Mouse (Mus musculus): ENCODE measurements around the gene Ahdc1. TPM values are rescaled to one million over a fixed set of nuclear protein-coding genes. Genes with fewer than 3 reads are reported as not detected.
A peak's percentile ranks its signal among the peaks of the same experiment; 100 is the strongest.

The Ahdc1 gene
- 4.9 and 5.3 TPM in 2 replicates for polyA plus RNA-seq (2014; fragmentation: Nextera tagmentation; extraction: Ambion mirVana)

- ATAC-seq (ENCODE audit: low FRiP score), result peak; percentile 85
- peak; percentile 100 for DNase-seq (ENCODE audit: low spot score, missing footprints)
- peaks cover 41% of the 10 kb centered on the region for H3K4me1 ChIP-seq (ENCODE audit: control insufficient read depth, insufficient read depth, low read length)
- H3K27me3 ChIP-seq (ENCODE audit: control insufficient read depth, insufficient read depth, low read length), result peaks cover 20% of the 10 kb centered on the region
- WGBS, result under 1% methylated on average over 59 of the region's 66 CpGs
- peak within 1 kb of the TSS; percentile 80 for H3K4me2 ChIP-seq
- peak within 1 kb of the TSS; percentile 76 for H3K4me3 ChIP-seq (ENCODE audit: low read depth, low read length)
- H3K27ac ChIP-seq (ENCODE audit: low read depth, low read length), result peak within 1 kb of the TSS; percentile 81
- no peaks in the 10 kb centered on the region for H3K9me3 ChIP-seq (ENCODE audit: control insufficient read depth, low read length)
- H3K36me3 ChIP-seq (ENCODE audit: control insufficient read depth, insufficient read depth, low read length), result no peaks in the 10 kb centered on the region
- H3K9ac ChIP-seq (ENCODE audit: low read length), result peak within 1 kb of the TSS; percentile 93
Measured at GRCm38 (mm10) chr4:133011028-133011820, at the start of gene Ahdc1. TSS of gene Ahdc1 (plus strand) at chr4:133011260.

DNA sequence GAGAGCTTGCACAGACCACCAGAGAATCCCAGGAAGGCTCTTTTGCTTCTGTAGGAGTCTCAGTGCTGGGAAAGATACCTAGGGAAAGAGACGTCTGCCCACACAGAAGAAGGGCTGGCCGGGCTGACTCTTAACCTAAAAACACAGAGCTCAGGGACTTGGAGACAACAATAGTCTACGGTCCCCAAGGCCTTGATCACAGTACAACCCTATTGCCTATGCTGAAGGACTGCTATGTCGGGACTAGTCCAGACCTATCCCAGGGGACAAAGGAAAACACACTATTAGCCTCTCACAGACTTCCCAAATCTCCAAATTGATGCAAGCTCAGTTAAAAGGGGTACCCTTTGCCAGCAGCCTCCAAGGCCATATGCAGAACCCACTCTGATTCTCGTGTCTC lies 49.2 kb upstream of the Ahdc1 start:
- H3K27ac ChIP-seq (ENCODE audit: low read depth, low read length), result no peak overlapping the region
- H3K36me3 ChIP-seq (ENCODE audit: control insufficient read depth, insufficient read depth, low read length), result no peaks in the 10 kb centered on the region
- no peaks in the 10 kb centered on the region for H3K9me3 ChIP-seq (ENCODE audit: control insufficient read depth, low read length)
- ATAC-seq (ENCODE audit: low FRiP score), result no peak
- H3K4me3 ChIP-seq (ENCODE audit: low read depth, low read length), result no peak overlapping the region
- no peak for DNase-seq (ENCODE audit: low spot score, missing footprints)
- no peak overlapping the region for H3K4me2 ChIP-seq
- H3K4me1 ChIP-seq (ENCODE audit: control insufficient read depth, insufficient read depth, low read length), result peaks cover 18% of the 10 kb centered on the region
- H3K9ac ChIP-seq (ENCODE audit: low read length), result no peak overlapping the region
- no peaks in the 10 kb centered on the region for H3K27me3 ChIP-seq (ENCODE audit: control insufficient read depth, insufficient read depth, low read length)
- 84% methylated on average over 5 of the region's 5 CpGs for WGBS

DNA sequence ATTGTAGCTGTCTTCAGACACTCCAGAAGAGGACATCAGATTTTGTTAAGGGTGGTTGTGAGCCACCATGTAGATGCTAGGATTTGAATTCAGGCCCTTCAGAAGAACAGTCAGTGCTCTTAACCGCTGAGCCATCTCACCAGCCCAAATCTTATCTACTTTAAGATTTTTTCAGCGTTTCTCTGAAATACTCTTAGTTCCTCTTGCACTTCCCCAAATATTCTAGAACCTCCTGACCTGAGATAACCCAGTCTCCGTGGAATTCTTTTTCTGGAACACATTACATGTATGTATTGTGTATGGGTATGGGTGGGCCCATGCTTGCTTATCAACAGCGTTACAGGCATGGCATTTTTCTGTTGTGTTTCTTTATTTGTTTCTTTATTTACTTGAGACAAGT lies 48.4 kb upstream of the Ahdc1 start:
- 90% methylated on average over 4 of the region's 4 CpGs for WGBS
- no peak overlapping the region for H3K4me3 ChIP-seq (ENCODE audit: low read depth, low read length)
- H3K9ac ChIP-seq (ENCODE audit: low read length), result no peak overlapping the region
- DNase-seq (ENCODE audit: low spot score, missing footprints), result no peak
- H3K27me3 ChIP-seq (ENCODE audit: control insufficient read depth, insufficient read depth, low read length), result no peaks in the 10 kb centered on the region
- no peak overlapping the region for H3K27ac ChIP-seq (ENCODE audit: low read depth, low read length)
- H3K9me3 ChIP-seq (ENCODE audit: control insufficient read depth, low read length), result no peaks in the 10 kb centered on the region
- no peaks in the 10 kb centered on the region for H3K36me3 ChIP-seq (ENCODE audit: control insufficient read depth, insufficient read depth, low read length)
- no peak overlapping the region for H3K4me2 ChIP-seq
- no peak for ATAC-seq (ENCODE audit: low FRiP score)
- peaks cover 18% of the 10 kb centered on the region for H3K4me1 ChIP-seq (ENCODE audit: control insufficient read depth, insufficient read depth, low read length)

DNA sequence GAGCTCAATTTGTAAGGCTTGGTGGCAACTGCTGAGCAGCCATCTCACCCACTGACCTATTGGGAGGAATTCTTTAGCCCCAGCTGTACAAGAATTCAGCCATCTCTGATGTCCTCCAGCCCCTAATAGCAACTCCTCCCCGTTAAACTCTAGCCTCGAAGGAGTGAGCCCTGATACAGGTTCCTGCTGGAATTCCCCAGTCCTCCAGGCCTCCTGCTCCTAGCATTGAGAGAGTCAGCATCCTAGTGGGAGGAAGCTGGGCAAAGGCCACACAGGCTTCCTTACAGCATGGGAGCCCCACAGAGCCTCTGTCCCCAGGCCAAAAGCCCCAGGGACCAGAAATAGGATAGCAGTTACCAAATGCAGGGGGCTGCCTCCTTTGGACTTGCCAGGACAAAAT lies 47.6 kb upstream of the Ahdc1 start:
- no peaks in the 10 kb centered on the region for H3K36me3 ChIP-seq (ENCODE audit: control insufficient read depth, insufficient read depth, low read length)
- no peaks in the 10 kb centered on the region for H3K9me3 ChIP-seq (ENCODE audit: control insufficient read depth, low read length)
- H3K4me1 ChIP-seq (ENCODE audit: control insufficient read depth, insufficient read depth, low read length), result peaks cover 18% of the 10 kb centered on the region
- no peak overlapping the region for H3K4me3 ChIP-seq (ENCODE audit: low read depth, low read length)
- no peak for DNase-seq (ENCODE audit: low spot score, missing footprints)
- H3K4me2 ChIP-seq, result no peak overlapping the region
- H3K9ac ChIP-seq (ENCODE audit: low read length), result no peak overlapping the region
- no peaks in the 10 kb centered on the region for H3K27me3 ChIP-seq (ENCODE audit: control insufficient read depth, insufficient read depth, low read length)
- 43% methylated on average over 2 of the region's 2 CpGs for WGBS
- no peak overlapping the region for H3K27ac ChIP-seq (ENCODE audit: low read depth, low read length)
- ATAC-seq (ENCODE audit: low FRiP score), result no peak

DNA sequence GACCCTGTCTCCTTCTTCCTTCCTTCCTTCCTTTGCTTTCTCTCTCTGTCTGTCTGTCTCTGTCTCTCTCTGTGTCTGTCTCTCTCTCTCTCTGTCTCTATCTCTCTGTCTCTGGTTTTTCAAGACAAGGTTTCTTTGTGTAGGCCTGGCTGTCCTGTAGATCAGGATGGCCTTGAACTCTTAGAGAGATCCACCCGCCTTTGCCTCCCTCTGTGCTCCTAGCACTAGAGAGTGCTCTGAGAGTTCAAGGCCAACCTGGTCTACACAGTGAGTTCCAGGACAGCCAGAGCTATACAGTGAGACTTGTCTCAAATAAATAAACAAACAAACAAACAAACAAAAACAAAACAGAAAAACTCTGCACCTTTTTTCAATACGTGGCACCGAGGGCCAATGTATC lies 47.0 kb upstream of the Ahdc1 start:
- H3K4me3 ChIP-seq (ENCODE audit: low read depth, low read length), result no peak overlapping the region
- H3K9me3 ChIP-seq (ENCODE audit: control insufficient read depth, low read length), result no peaks in the 10 kb centered on the region
- no peak overlapping the region for H3K4me2 ChIP-seq
- no peaks in the 10 kb centered on the region for H3K36me3 ChIP-seq (ENCODE audit: control insufficient read depth, insufficient read depth, low read length)
- WGBS, result 26% methylated on average over 3 of the region's 3 CpGs
- no peak overlapping the region for H3K27ac ChIP-seq (ENCODE audit: low read depth, low read length)
- no peak for ATAC-seq (ENCODE audit: low FRiP score)
- no peaks in the 10 kb centered on the region for H3K27me3 ChIP-seq (ENCODE audit: control insufficient read depth, insufficient read depth, low read length)
- H3K9ac ChIP-seq (ENCODE audit: low read length), result no peak overlapping the region
- peaks cover 13% of the 10 kb centered on the region for H3K4me1 ChIP-seq (ENCODE audit: control insufficient read depth, insufficient read depth, low read length)
- DNase-seq (ENCODE audit: low spot score, missing footprints), result no peak

GRCm38 (mm10) chr4:132964473-132964872 lies 46.6 kb upstream of the Ahdc1 start:
- Histone ChIP-seq H3K27me3 (ENCODE audit: control insufficient read depth, insufficient read depth, low read length) (no peaks in the 10 kb centered on the region), H3K9ac (ENCODE audit: low read length) (no peak overlapping the region), H3K4me2 (no peak overlapping the region), H3K9me3 (ENCODE audit: control insufficient read depth, low read length) (no peaks in the 10 kb centered on the region), H3K27ac (ENCODE audit: low read depth, low read length) (no peak overlapping the region), H3K4me1 (ENCODE audit: control insufficient read depth, insufficient read depth, low read length) (peaks cover 9% of the 10 kb centered on the region), H3K4me3 (ENCODE audit: low read depth, low read length) (no peak overlapping the region), H3K36me3 (ENCODE audit: control insufficient read depth, insufficient read depth, low read length) (no peaks in the 10 kb centered on the region)
- ATAC-seq (ENCODE audit: low FRiP score), result no peak
- WGBS, result 14% methylated on average over 5 of the region's 5 CpGs
- DNase-seq (ENCODE audit: low spot score, missing footprints), result no peak

- Histone ChIP-seq H3K9ac (ENCODE audit: low read length) (no peak overlapping the region), H3K9me3 (ENCODE audit: control insufficient read depth, low read length) (no peaks in the 10 kb centered on the region), H3K4me2 (no peak overlapping the region), H3K4me1 (ENCODE audit: control insufficient read depth, insufficient read depth, low read length) (peaks cover 4% of the 10 kb centered on the region; the same call in 1 of the 2 replicates), H3K27ac (ENCODE audit: low read depth, low read length) (no peak overlapping the region), H3K27me3 (ENCODE audit: control insufficient read depth, insufficient read depth, low read length) (peaks cover 4% of the 10 kb centered on the region), H3K4me3 (ENCODE audit: low read depth, low read length) (no peak overlapping the region), H3K36me3 (ENCODE audit: control insufficient read depth, insufficient read depth, low read length) (no peaks in the 10 kb centered on the region)
- 39% methylated on average over 6 of the region's 6 CpGs for WGBS
- ATAC-seq (ENCODE audit: low FRiP score), result no peak
- no peak for DNase-seq (ENCODE audit: low spot score, missing footprints)
Measured at GRCm38 (mm10) chr4:132968105-132968938, 42.7 kb upstream of the Ahdc1 start.

DNA sequence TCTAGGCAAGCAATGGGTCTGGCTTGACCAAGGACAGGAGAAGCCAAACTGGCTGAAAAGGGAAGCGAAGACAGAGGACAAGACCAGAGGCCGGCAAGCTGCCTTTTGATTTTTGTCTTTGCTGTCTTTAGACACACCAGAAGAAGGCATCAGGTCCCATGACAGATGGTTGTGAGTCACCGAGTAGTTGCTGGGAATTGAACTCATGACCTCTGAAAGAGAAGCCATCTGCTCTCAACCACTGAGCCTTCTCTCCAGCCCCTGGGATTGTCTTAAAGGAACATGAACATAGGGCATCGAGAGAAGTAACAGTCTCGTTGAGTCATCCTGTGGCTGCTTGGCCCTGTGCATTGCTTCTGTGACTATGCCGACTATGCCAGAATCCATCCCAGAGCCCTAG lies 39.5 kb upstream of the Ahdc1 start:
- DNase-seq (ENCODE audit: low spot score, missing footprints), result no peak
- Histone ChIP-seq H3K27me3 (ENCODE audit: control insufficient read depth, insufficient read depth, low read length) (peaks cover 27% of the 10 kb centered on the region), H3K27ac (ENCODE audit: low read depth, low read length) (no peak overlapping the region), H3K4me3 (ENCODE audit: low read depth, low read length) (no peak overlapping the region), H3K36me3 (ENCODE audit: control insufficient read depth, insufficient read depth, low read length) (no peaks in the 10 kb centered on the region), H3K4me2 (no peak overlapping the region), H3K9ac (ENCODE audit: low read length) (no peak overlapping the region), H3K9me3 (ENCODE audit: control insufficient read depth, low read length) (no peaks in the 10 kb centered on the region), H3K4me1 (ENCODE audit: control insufficient read depth, insufficient read depth, low read length) (peaks cover 18% of the 10 kb centered on the region)
- ATAC-seq (ENCODE audit: low FRiP score), result no peak
- whole genome bisulfite sequencing, result 77% methylated on average over 6 of the region's 6 CpGs

- H3K9me3 ChIP-seq (ENCODE audit: control insufficient read depth, low read length), result no peaks in the 10 kb centered on the region
- no peak for ATAC-seq (ENCODE audit: low FRiP score)
- H3K4me1 ChIP-seq (ENCODE audit: control insufficient read depth, insufficient read depth, low read length), result peaks cover 18% of the 10 kb centered on the region
- no peak overlapping the region for H3K9ac ChIP-seq (ENCODE audit: low read length)
- DNase-seq (ENCODE audit: low spot score, missing footprints), result no peak
- H3K36me3 ChIP-seq (ENCODE audit: control insufficient read depth, insufficient read depth, low read length), result no peaks in the 10 kb centered on the region
- peaks cover 27% of the 10 kb centered on the region for H3K27me3 ChIP-seq (ENCODE audit: control insufficient read depth, insufficient read depth, low read length)
- no peak overlapping the region for H3K27ac ChIP-seq (ENCODE audit: low read depth, low read length)
- no peak overlapping the region for H3K4me3 ChIP-seq (ENCODE audit: low read depth, low read length)
- H3K4me2 ChIP-seq, result no peak overlapping the region
- WGBS, result 71% methylated on average over 3 of the region's 3 CpGs
Measured at GRCm38 (mm10) chr4:132972101-132972500, 39.0 kb upstream of the Ahdc1 start.
